Mouse (Mus musculus): Measurements from ENCODE around the gene Eif1.
"Not testable (repeated sequence)": the region's sequence is repeated elsewhere in the genome, so short reads cannot be mapped to it uniquely, and the experiment has no call there.

Eif1 gene

GRCm38 (mm10) chr11:100344269-100344668 is 24.6 kb downstream of the Eif1 start:
- in situ Hi-C loops (cut with MboI, MseI): no loop called here

- in situ Hi-C loops (cut with MboI, MseI): no loop called here
These were observed 32.6 kb downstream of the Eif1 start for GRCm38 (mm10) chr11:100352076-100352857.

DNA sequence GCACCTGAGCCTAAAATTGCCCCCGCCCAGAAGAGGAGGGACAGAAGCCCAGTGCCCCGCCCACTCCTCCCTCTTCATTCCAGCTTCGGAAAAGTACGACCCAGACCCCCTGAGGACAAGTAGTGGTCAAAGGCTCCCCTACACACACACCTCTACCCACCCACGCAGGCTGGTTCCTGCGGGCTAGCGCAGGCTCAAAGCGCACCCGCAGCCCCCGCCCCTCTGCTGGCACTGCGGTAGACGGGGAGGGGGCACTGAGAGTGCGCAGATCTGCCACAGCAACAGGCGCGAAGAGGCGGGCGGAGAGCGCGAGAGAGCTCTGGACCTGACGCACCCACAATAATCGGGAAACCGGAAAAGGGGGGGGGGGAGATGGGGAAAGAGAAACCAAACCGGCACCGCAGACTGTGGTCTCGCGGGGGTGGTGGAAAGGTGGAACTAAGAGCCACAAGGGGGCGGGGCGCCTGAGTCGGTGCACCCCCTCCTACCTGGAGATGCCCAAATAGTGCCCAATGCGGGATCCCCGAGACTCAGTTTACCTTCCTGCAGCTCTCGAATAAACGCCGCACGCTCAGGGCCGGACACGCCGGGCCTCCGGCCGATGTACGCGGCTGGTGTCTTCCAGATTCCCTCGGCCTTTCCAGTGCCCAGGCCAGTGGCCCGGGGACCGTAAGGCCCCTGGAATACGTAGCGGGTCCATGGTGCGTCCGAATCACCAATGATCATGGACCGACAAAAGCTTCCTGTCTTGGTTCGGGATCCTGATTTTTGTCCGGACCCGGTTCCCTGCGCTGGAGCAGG is 35.7 kb downstream of the Eif1 start:
- in situ Hi-C loops (cut with MboI, MseI): no loop called here

DNA sequence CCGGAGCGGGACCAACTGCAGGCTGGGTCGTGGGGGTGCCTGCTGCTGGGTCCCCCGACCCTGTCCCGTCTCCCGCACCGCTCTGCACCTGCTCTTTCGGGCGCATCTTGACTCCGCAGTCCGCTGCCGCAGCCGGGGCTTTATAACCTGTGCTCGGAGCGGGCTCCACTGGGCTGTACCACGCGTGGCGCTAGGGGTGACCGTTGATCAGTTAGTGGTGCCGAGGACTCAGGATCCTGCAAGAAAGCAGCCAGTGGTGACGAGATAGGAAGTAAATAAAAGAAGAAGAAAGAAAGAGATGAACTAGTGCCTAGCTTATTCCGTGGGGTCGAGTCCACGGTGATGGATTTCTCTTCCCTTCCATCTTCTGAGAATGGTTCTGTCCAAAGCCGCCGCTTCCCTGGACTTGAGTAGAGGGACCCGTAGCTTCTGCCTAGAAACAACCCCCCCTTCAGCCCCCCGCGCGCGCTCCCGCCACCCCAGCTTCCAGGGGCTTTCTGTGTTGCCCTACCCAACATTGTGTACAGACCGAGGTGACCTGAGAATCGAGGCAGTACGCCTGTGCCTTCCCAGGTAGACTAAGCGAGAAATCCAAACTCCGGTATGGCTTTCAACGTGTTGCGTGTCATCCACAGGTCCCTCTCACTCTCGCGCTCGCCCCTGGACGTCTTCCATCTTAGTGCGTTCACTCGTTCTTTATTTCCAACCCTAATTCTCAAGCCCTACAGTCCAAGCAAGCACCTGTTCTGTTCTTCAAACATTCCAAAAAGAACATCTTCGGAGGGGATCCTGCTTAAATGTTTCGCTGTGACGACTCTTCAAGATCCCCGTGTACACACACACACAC is 36.5 kb downstream of the Eif1 start, which contains the start of gene Hap1:
TSS of gene Hap1 (minus strand) at position 157 of the 847 bp plus-strand sequence.
- in situ Hi-C loops (cut with MboI, MseI): no loop called here

- in situ Hi-C loops (cut with MboI, MseI): no loop called here
These were observed 37.1 kb downstream of the Eif1 start for GRCm38 (mm10) chr11:100356819-100357211.

DNA sequence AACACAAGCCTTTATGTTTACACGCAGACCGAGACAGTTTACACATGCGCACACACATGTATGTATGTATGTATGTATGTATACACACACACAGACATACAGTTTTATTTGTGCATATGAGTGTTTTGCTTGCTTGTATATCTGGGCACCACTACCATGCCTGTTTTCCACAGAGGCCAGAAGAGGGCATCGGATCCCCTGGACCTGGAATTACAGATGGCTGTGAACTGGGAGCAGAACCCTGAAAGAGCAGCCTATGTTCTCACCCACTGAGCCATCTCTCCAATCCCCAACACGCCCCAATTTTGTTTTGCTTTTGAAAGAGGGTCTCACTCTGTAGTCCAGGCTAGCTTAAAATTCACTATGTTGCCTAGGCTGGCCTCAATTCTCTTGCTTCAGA is 37.7 kb downstream of the Eif1 start:
- in situ Hi-C loops (cut with MboI, MseI): no loop called here

- in situ Hi-C loops (cut with MboI, MseI): no loop called here
These were observed 40.5 kb downstream of the Eif1 start for GRCm38 (mm10) chr11:100360175-100360574.

- in situ Hi-C loops (cut with MboI, MseI): not testable (repeated sequence)
These were observed 41.4 kb downstream of the Eif1 start for GRCm38 (mm10) chr11:100361059-100361458.

DNA sequence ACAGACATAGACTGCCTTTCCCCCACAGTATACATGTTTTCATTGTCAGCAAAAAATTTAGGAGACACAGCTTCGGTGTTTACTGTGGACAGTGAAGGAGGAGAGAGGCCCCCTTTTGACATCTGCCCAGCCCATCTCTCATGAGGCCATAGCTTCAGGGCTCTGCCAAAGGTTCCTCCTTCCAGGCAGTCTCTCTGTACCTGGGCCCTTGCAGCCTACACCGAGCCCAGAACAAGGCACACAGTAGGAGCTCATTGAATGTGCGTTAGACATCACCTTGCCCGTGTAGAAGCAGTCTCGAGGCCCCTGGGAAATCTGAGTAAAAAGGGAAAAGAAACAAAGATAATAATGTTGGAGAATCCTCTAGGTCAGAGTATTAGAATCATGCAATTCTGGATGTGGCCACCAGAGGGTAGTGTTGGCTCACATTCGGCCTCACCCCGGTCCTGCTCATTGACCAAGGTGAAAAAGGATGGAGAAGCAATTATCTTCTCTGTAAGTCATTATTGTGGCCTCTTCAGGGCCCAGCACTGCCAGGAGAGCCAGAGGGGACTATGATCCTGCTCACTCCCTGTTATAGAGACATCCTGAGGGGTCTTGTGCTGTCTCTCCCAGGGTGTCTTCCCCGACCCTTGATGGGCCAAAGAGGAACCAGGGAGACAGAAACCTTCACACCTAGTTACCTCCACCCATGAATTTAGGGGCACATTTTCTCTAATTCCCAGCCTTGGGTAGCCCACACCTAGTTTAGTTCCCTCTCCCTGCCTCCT is 42.7 kb downstream of the Eif1 start:
- in situ Hi-C loops (cut with MboI, MseI): no loop called here

- in situ Hi-C loops (cut with MboI, MseI): no loop called here
These were observed 43.4 kb downstream of the Eif1 start for GRCm38 (mm10) chr11:100362979-100363562.

DNA sequence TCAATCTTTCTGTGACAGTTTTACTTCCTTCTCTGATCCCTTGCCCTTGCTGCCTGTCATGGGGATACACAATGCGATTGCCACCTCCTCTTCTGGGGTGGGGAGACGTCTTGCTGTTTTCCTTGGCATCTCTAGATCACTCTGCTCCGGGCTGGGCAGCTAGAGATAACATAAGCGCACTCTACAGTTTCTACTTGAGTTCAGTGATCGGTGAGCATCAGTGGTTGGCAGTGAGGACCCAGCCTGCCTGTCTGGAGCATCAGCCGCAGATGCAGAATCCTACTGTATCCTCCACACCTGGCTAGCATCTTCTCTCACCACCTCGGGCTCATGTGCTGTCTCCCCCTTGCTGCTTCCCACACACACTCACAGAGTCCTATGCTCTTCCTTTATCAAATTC is 49.5 kb downstream of the Eif1 start:
- in situ Hi-C loops (cut with MboI, MseI): loop anchor here (5.0 kb wide), 1 partner anchor 38 kb away; no protein-coding TSS in a partner anchor

DNA sequence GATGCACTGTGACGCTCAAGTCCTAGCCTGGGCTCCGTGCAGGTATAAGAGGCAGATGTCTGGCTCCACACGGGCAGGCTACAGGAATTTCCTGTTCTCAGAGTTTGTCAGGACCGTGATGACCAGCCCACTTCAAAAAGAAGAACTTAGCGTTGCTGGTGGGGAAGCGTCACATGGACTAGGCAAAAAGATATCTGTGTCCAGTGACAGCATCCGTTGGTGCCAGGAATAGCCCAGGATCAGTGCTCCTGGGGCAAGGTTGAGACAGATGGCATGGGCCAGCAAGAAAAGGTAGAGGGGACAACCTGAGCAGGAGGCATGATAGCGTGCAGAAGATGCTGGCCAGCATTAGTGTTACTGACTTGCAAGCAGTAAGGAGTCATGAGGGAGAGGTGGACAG is 50.1 kb downstream of the Eif1 start:
- in situ Hi-C loops (cut with MboI, MseI): loop anchor here (5.0 kb wide), 1 partner anchor 37 kb away; no protein-coding TSS in a partner anchor

All from regulatory T cell (primary cell).